Mouse (Mus musculus): ENCODE data around the gene Syn2.

- TF ChIP-seq CTCF (IDR thresholded peaks at IDR 0.05; ENCODE audit: low read depth, low read length), result no peak
- no peak for TF ChIP-seq POLR2AphosphoS5 (IDR thresholded peaks at IDR 0.05; ENCODE audit: insufficient replicate concordance, low read depth, low read length)
These were observed 26.5 kb downstream of the Syn2 start for GRCm38 (mm10) chr6:115161175-115161574.

All from G1E (cell line).